Mouse (Mus musculus) kidney, postnatal 4 days (tissue): ENCODE measurements around the gene Tceanc.

Experiments
- DNase-seq, 2 experiments: peaks; one replicate each; pipeline ENCODE4 v3.0.0; 2021; ENCODE audit warnings: mixed read lengths in 2 of 2

The Tceanc gene

DNA sequence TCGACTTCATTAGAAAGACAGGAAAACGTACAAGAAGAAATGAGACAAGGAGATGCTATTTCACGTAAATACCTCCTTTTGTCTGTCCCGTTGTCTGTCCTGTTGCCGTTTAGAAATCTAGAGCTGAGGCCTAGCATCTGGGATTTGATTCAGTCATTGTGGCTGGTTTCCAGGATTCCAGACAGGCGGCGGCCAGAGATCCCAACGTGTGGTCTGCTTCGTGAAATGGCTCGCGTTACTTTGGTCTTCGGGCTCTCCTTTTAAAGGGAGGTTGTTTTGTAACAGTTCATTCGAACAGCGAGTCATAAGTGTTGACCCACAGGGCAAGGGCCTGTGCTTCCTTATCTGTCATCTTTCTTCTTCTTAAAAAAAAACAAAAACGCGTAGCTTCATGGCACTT lies at the start of gene Tceanc:
Gene Tceanc, minus strand, starts transcription at position 223 of the 400 bp plus-strand sequence.
- peak; percentile 10 to 11 for DNase-seq

DNA sequence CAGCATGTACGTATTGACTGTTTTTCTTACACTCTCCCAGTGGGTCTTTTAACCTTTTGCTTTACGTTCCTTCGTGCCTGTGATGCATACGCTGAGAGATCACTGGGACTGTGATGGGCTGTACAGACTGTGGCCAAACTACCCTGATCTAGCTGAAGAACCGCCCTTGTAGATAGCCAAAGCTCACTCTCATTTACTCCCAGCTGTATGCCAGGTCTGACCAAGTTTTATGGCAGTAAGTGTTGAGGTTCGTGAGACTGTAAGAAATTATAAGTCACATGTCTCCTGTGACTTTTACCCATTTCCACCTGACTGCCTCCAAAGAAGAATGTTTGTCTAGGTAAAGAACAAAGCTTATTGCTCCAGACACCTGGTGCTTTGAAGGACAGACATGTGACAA lies 47.6 kb upstream of the Tceanc start:
- DNase-seq, result no peak

DNA sequence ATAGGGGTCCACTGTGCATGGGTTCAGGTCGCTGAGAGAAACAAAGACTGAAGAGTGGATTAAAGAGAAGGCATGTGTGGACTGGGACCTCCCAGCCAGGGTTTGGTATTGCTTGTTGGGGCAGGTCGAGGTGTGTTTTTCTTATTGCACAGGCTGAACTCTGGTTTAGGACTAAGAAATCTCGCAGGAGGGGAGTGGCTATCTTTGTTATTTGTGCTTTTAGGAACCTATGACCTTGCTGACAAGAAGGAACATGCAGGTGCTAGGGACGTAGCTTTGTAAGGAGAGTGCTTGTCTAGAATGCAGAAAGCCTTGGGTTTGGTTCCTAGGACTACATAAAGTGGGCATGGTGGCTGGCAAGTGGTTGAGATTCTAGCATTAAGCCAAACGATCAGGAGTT lies 47.0 kb upstream of the Tceanc start:
- DNase-seq, result no peak

DNA sequence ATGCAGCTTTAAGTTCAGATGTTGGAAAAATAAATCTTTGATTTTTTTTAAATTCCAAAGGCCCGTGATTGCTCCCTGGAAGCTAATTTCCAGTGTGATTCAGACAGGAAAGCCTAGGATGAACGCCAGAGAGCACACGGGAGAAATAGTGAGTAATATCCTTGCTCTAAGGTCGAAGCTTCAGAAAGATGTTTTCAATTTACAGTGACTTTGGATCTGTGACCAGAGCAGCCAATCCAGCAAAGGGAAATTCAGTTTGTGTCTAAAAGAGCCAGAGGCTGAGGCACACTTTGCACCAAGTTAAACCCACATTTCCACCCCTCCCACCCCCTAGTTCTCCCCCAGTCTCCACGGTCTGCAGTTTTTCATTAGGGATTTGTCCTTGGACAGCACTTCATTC lies 46.5 kb upstream of the Tceanc start:
- DNase-seq, result no peak

DNA sequence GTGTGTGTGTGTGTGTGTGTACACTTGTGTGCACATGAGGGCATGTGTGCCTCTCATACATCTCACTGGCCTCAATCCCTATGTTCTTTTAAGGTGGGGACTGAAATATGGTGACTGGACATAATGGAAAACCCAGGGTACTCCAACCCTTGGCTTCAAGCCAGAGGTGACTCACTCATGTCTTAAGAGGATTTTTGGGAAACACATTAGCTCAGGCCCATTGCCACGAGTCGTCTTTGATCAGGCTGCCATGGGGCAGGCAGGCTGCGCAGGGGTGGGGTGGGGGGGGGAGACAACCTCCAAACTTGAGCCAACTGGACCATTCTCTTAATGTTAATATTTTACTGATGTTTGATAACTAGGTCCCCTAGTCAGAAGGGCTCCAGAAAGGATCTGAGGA lies 41.0 kb upstream of the Tceanc start:
- peak; percentile 3 to 35 for DNase-seq

DNA sequence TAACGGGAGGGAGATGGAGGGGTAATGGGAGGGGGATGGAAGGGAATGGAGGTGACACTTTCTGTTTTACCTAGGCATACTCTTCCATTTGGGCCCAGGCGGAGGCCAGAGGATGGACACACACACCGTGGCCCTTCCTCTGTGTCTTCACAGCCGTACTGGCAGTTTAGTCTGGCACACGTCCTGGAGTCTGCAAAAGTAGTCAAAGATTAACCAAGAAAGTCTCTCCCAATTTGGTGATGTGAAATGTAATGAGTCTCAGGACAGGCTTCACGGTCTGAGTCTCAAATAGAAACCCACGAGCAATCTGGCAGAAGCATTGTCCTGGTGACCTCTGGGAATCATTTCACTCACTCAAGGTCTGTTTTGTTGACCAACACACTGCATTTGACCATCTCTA lies 34.0 kb upstream of the Tceanc start:
- DNase-seq, result peak in 1 of 2 experiments; percentile 2

DNA sequence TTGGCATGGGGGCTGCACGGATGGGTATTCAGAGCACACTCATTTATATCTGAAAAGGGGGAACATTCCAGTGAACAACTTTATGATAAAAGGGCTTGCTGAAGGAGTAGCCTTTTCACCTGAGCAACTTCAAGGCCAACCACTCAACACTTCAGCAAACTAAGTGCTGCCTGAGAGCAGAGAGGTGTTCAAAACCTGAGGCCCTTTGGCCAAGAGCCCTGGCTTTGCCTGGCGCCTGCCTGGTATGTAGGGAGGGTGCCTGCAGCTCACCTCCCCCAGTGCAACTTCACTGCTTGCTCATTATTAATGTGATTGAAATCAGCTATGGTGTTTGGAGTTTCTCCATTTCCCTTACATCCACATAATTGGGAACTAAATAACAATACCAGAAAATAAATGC lies 28.1 kb upstream of the Tceanc start:
- no peak for DNase-seq

DNA sequence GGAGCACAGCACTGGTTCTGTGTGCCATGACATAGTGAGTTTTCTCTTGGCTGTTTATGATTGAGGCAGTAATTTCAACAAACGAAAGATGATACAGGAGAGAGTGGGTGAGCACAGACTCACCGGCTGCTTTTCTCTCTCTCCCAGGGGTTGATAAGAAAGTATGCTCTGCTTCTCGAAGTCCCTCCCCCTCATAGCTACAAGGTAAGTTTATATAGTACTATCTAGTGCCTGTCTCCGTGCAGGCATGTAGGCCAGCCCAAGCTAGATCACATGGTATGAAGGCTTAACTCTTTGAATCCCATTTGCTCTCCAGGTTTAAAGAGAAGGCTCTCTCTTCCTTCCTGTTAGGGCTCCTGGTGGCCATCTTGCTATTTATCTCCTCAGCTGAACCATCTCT lies 16.8 kb upstream of the Tceanc start:
- no peak for DNase-seq

DNA sequence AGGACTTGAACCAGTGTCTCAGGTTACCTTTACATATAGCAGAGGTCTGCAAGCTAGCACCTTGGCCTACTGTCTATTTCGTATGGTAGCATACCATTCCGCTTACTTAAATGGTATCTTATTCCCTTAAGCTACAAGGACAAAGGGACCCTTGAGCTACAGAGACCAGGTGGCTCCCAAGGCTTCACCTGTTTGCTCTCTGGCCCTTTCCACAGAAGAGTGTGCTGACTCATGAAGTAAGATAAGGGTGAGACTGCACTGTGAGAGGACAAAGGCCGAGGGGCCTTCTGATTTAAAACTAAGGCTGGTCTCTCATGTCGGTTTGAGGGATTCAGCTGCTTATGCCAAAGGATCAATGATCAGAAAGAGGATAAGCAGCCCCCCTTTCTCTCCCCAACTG lies 15.1 kb upstream of the Tceanc start:
- no peak for DNase-seq

DNA sequence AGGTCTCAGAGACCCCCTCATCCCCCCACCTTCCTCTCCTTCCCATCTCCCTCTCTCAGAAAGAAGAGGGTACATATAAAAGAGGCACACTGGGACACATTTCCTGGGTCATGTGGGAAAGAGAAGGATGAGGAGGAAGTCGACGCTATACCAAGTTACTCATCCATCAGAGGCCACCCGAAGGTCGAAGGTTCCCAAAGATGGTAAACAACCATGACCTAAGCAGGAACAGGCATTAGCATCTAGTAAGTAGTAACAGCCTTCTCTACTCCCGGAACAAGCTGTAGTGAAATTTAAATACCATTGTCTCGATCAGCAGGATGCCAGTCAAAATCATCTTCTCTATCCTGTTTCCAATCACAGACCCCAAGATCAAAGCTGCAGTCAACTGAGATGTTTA lies 13.3 kb upstream of the Tceanc start:
- DNase-seq, result no peak

DNA sequence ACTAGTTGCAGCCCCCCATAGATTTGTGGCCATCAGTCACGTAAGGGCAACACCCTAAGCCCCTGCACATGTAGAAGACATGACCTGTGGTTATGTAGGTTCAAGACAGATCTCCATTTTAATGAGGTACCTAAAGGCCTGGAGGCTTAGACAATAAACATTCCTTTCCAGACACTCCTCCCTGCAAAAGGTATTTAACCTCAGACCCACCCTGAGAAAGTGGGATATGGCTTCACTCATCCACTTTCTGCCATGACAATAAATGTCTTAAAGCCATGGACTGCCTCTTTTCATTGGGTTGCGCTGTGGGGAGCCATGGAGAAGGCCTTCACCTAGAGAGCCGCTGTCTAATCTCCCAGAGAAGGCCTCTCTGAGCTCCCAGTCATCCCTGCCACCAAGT lies 9.8 kb upstream of the Tceanc start:
- DNase-seq, result no peak

DNA sequence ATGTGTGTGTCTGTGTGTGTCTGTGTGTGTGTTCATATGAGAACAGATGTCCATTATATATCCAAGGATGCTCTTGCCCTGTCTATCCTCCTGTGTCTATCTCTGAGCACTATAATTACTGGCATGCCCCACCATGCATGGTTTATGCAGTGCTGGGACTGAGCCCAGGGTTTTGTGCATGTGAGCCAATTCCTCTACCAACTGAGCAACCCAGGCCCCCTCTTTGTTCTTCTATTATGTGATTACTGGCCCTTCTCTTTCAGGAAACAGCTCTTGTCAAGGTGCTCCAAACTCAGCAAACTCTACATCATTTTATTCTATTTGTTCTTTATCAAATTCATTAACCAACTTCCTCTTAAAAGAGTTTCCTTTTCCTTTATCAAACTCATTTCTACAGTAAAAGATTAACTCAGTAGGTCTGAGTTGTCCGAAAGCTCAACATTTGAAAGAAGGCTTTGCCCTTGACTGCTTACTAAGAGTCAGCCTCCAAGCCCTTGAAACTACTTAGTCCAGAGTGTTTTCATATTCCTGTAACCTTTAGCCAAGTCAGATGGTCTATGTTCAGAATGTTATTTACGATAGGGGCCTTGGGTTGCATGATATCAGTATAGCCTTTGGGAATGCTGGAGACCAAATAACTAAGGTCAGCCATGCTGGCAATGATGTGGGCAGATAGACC lies 7.4 kb upstream of the Tceanc start:
- DNase-seq, result no peak

DNA sequence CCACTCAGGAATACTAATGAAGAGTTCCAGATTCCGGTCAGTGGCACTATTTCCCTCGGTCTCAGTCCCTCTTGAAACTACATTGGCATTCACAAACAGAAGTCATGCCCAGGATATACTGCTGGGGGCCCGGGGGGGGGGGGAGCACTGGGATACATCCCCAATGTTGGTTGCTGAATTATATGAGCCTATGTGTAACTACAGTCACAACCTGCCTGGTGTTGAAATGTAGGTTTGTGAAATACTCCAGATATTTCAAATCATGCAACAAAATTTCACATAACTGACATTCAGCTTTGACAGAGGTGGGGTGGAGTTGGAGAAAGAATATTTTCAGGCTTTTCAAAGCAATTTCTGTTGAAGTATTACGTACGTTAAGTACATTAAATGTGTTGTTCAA lies 2.4 kb upstream of the Tceanc start:
- no peak for DNase-seq

DNA sequence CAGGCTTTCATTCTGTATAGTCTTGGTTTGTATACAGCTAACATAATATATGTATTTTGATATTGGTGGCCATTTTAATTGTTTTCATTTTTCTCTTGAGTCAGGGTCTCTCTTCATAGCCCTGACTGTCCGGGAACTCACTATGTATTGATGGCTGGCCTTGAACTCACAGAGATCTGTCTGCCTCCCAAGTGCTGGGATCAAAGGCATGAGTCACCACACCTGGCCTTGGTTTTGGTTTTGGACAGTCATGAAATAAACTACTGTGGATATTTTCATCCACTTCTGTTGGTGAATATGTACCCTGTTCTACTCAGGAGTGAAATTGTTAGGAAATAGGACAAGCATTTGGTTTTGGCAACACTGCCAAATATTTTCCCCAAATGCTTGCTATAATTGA lies 1.7 kb downstream of the Tceanc start:
- DNase-seq, result no peak

DNA sequence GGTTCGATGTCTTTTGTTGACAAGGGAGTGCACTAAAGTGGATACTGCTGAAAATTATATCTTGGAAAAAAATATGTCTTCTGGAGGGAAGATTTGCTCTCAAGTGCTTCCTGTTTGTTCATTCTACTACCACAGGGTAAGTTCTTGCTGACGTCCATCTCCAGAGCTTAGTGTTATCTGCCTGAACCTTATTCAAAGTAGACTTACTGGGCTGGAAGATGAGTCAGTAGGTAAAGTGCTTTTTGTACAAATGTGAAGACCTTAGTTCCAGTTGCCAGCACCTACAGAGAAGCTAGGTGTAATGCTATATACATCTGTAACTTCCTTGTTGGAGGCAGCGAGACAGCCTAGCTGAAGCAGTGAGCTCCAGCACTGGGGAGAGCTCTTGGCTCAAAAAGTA lies 2.4 kb downstream of the Tceanc start:
- no peak for DNase-seq

DNA sequence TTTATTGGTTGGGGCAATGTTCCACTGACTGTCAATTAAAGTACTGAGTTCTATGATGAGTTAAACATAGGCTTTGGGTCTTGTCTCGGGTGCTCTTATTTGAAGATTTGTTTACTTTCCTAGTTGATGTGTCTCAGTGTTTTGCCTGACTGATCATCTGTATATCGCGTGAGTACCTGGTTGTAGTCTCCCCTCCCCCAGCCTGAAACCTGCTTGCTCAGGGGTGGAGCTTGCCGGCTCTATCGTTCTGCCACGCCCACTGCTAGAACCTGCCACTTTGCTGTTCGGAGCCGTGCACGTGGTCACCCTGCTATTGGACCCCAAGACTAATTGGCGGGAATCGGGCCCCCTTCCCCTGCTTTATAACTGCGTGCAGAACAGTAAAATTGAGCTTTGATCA lies 4.3 kb downstream of the Tceanc start:
- DNase-seq, result peak; percentile 35 to 52

DNA sequence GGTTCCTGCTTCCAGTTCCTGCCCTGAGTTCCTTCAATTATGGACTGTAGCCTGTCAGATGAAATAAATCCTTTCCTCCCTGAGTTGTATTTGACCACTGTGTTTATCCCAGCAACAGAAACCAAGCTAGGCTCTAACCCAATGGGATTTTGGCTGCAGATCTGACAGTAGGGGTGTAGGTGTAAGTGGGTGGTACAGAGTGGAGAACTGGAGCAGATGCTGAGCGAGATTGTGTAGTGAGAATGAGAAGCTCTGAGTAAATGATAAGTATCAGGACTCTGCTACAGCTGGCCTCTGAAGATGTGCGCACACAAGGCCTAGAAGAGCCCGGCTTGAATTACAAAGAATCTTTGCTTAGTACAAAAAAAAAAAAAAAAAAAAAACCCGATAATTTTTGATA lies 6.3 kb downstream of the Tceanc start:
- no peak for DNase-seq

DNA sequence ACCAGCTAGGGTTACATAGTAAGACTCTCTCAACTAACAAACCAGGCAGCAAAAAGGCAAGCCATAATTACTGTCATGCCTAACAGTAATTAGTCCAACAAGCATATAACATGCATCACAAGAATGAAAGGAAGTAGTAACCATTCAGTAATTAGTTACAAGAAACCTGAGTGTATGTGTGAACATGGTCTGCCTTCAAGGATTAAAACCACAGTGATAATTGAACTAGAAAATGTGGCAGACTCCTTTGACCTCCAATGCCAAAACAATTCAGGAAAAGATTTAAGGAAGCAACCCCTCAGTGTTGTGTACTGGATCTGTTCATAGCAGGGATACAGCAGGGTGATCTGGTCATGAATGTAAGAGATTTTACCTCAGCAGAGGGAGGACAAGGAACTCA lies 7.3 kb downstream of the Tceanc start:
- DNase-seq, result no peak

DNA sequence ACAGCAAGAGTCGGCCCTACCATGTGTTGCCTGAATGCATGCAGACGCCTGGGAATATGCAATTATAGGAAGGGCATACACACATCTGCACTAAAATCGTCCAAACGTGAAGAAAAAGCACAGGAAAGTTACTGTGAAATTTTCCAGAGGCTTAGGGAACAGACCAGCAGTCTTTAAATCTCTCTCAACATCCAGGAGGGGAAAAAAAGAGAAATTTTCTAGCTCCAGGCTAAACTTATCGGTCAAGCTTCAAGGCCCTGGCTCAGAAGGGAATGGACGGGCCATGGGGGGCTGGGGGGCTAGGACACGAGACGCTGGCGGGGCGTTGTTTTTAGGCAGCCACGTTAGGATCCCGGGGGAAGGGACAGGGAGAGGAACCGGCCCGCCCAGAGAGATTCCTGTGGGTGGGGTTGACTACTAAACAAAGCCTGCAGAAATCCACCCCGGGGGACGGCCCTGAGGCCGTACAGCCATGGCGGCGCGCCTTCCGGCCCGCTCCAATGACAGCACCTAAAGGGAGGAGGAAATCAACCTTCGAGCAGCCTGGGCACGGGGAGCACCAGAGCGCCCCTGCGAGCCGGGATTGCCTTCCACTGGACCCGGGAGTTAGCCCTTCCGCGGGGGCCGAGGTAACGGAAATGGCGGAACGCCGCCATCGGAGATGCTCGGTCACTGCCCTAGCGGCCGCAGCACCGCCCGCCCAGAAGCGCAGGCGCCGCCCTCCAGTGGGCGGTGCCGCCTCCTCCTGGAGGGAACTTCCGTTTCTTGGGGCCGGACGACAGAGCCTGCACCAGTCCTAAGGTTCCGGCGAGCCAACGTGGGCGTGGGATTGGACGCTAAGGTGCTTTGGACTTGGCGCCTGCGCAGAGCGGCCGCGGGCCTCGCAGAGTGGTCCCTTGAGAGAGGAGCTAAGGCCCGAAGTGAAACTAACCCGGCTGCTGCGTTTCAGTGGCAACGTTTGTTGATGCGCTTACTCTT lies 8.3 kb downstream of the Tceanc start:
- DNase-seq, result peak; percentile 92 to 96

DNA sequence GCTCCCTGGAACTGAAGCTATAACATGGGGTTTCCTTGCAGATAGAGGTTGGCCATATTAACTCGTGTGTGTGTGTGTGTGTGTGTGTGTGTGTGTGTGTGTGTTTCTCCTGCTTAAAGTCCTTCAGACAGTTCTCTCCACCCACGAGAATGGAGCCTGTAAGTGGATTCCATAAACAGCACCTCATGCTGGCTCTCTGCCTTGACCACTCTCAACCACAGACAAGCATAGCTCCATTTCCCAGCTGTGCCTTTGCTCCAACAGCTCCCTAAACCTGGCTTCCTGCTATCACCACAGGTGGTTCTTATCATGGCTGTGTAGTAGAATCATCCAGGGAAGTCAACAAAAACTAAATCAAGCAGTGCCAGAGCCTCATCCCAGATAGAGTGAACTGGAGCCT lies 13.9 kb downstream of the Tceanc start:
- DNase-seq, result no peak

DNA sequence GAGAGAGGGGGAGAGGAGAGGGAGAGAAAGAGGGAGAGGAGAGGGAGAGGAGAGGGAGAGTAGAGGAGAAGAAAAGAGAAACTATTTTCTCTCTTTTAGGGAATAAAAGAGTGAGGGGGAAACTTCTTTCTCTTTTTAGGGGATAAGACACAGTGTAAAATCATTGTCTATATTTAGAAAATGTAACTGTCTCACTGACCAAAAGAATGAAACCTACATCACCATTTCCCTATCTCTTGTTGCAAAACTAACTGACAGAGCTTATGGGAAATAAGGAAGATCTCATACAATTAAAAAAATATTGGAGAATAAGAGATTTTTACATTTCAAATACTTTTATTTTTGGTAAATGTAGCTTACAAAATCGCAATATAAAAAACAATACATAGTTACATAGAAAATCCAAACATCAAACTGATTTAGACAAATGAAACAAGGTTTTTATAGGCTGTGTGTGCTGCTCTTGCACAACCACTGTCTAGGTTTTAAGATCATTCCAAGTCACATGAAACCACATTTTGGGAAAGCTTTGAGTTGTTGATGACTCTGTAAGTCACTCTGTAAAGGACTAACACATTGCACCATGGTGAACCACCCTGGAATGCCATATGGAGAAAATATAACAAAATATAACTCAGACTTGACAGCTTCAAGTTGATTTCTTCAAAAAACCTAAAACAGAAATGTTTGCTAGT lies 18.7 kb downstream of the Tceanc start:
- DNase-seq, result no peak

DNA sequence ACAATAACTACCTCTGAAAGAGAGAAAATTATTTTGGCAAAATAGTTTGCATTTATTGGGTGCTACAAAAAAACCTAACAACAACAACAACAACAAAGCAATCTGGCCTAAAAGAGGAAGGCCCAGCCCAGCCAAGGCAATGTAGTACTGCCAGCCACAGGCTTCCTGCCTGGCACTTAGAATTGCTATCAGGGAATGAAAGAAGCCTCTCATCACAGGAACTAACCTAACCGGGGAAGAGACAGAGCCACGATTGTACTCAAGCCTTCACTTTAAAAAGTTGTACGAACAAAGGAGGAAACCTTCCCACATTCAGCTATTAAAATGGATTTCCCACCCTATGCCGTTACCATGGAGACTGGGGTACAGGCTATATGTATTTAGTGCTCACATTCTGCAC lies 20.6 kb downstream of the Tceanc start:
- no peak for DNase-seq

DNA sequence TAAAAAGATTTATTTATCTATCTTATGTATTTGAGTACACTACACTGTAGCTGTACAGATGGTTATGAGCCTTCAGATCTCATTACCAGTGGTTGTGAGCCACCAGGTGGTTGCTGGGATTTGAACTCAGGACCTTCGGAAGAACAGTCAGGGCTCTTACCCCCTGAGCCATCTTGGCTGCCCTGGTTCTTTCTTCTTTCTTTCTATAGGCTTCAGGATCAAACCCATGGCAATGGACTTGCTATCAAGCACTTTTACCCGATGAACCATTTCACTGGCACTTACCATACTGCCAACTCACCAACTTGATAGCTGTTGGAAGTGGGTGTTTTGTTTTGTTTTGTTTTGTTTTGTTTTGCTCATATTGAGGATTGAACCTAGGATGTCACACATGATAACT lies 23.3 kb downstream of the Tceanc start:
- no peak for DNase-seq
